Mouse (Mus musculus) CD8-positive naive resting alpha-beta T cell, adult 2 months (primary cell): ENCODE results near the gene Hepacam.

Source experiments
- DNase-seq, 2 experiments: peaks; one replicate each; pipeline ENCODE4 v3.0.0; 2022; ENCODE audit warnings: low read depth in 2 of 2, low spot score in 2 of 2

Hepacam gene

DNA sequence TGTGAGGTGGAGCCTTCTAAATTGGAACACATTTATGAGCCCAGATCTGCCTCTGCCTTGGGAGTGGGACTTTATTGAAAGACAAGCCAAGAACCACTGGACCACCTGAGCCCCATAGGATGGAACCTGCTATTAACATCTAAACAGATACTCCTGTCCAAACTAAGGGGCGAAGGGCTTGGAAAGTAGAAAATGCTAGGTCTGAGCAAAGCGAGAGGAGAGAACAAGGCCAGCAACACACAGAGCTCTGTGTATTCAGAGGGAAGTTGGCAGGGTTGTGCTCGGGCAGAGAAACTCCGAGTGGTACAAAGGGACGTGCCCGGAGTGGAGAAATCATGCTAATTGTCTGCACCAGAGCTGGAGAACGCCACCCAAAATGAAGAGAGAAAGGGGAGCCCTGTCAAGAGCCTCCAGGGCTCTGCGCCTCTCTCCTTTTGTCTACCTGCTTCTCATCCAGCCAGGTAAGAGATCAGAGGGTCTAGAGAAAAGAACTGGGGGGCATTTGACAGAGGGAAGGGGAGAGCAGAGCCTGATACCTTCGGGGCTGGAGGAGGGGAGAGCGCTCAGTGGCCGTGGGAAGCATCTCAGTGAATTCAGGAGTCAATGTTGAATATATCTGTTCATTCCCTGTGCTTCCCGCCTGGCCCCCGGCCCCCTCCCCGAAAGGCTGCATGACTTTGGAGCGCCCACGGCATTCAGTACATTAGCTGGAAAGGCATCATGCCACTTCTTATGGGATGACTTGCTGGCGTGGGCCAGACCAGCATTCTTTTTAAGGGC, at the start of gene Hepacam:
Gene Hepacam, plus strand, starts transcription at position 51 of the 780 bp plus-strand sequence.
- no peak for DNase-seq

DNA sequence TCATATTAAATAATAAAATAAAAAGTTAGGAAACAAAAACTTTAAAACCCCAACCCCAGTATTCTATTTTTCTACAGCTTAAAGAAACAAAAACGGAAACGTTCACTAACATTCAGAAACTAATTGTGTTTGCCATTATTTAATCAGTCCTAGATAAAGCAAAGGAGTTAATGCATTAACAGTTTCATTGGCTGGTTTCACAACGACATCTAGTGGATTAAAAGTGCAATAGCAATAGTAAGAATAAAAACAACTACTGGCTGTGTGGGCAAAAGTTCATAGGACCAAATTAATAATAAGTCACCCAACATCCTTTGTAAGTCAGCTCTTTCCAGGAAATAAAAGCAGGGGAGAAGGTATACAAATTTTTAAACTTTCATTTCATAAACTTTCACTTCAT, 37.7 kb upstream of the Hepacam start:
- DNase-seq = no peak

DNA sequence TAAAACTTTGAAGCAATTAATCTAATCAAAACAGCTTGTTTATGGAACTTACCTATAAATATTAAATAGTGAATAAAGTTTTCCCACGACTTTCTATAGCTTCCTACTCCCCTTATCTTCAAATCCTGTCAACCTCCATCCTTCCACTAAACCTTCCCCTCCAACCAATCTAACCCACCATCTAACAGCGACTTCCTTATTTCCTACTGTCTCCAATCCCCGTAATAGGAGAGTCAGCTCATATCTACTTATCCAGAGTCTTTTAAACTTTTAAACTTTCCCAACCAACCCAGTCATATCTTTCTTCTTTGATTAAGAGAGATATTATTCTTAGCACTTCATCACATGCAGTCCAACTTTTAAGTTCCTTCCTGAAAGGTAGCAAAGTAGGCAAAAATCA, 21.7 kb upstream of the Hepacam start:
- DNase-seq = no peak

DNA sequence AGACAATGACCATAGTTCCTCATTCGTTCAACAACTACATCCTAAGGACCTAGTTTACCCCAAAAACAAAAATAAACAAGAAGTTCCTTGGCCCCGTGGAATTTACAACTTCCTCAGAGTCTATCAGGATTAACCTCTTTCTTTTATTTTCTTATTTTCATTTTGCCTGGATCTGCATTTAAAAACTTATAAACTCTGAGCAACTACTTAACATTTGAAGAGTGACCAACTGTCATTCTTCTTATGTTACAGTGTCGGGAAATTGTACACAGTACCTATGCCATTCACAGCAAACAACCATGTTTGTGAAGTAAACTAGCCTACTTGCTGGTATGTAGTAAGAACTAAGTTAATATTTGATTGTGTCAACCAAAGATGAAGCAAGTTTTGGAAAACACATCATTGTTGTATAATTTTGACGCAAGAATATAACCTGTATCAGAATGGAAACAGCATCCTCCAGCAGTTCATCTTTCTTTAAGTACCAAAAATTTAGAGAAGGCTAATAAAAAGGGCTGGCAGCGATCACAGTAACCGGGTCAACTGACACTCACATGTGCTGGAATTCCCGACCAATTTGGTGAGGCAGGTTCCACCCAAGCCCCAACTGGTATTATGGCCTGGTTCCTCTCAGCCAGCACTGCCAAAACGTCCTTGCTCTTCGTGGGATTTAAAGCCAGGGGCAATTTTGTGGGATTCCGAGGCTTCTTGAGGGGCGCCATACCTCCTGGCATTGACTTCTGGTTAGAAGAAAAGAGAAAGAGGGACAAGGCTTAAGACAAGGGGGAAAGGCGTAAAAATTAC, 19.8 kb upstream of the Hepacam start:
- no peak for DNase-seq

DNA sequence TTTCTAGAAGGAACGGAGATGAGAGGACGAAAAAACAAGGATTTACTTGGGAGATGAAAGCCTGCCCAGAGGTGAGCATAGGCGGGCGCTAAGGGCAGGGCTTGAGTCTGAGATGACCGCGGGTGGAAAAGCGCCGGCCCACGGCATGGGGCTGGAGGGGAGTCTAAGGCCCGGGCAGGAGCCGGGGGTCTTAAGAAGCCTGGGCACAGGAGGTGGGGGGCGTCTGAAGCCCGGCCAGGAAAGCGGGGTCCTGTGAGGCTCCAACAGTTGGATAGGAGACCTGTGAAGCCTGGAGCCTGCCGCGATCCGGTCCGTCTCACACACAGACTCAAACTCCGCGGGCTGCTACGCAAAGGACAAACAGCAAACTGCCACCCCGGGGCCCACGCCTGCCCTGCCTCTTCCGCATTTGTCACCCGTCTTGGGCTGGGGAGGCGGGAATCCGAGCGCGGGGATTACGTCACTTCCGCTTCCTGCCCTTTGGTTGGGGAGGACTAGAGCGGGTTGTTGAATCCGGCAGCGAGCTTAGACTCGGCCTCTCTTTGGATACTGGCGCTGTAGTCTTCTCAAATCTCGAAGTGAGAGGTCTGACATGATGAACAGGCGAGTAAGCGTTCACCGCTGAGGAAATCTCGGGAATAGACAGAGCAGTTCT, 19.0 kb upstream of the Hepacam start, which contains the start of gene Ccdc15:
Gene Ccdc15, minus strand, starts transcription at position 445 of the 655 bp plus-strand sequence.
- DNase-seq = peak; percentile 97 to 98

DNA sequence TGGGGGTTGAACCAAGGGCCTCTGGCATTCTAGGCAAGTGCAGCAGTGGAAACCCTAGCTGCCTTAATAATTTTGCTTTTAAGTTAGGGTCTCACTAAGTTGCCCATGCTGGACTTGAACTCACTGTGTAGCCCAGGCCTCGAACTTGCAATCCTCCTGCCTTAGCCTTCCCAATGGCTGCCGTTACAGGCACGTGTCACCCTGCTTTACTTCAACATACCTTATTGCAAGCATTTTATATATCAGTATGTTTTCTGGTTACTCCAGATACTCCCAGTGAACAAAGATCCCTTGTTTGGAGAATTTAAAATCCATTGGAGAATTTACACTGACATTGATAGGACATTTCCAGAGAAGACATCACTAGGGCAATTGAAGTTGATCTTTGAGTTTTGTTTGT, 18.1 kb upstream of the Hepacam start:
- DNase-seq = no peak

DNA sequence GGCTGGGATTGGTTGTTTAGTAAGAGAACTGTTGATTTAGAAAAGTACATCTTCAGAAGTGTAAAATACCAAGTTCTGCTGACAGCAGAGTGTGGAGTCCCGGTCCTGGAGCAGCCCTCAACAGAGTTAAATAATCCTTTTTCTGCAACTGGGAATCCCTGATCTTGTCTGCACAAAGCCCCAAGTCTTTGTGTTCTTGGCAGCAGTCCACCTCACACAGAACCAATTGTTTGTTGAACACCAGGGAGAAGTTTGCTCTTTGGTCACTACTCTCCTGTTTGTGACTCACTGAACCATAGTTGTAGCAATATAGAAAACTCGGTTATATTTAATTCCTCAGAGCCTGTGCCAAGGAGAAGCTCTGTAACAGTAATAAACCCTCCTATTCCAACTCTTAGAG, 15.9 kb upstream of the Hepacam start:
- DNase-seq = no peak

DNA sequence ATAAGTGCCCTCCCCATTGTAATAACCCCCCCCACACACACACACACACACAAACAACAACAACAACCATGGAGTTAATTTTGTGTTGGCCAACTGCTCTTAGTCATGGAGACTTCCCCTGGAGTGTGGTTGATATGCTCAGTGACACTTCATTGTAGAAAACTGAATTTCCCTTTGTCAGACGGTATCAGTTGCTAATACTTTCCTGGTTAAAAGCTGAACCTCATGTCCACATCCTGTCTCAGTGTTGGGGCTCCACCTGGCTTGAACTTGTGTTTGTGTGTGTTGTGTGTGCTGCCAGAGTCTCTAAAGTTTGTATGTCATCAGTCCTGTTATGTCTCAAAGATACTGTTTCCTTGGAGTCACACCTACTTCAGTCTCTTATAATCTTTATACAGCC, 12.7 kb upstream of the Hepacam start:
- DNase-seq = no peak

DNA sequence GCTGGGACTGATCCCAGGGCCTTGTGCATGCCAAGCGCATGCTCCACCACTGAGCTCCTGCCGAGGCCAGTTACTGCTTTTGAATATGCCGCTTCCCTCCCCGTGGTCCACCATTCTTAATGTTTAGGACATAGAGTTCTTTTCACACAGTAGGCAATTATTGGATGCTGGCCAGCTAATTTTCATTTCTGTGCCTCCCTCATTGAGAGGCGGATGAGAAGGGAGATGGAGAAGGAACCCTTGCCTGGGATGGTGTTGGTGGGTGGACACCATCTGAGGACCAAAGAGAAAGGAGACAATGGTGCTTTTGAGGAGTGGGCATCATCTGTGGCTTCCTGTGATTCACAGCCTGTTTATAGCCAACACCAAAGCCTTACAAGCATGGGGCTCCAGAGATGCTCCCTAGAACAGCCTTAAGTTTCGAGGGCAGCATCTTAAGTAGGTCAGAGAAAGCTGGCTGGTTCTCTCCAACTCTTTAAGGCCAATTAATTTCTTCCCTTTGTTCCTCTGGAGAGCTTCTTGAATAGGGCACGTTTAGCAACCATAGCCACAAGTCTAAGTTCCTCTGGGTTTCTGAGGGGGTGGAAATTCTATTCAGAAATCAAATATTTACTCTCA, 8.3 kb upstream of the Hepacam start:
- DNase-seq = no peak

DNA sequence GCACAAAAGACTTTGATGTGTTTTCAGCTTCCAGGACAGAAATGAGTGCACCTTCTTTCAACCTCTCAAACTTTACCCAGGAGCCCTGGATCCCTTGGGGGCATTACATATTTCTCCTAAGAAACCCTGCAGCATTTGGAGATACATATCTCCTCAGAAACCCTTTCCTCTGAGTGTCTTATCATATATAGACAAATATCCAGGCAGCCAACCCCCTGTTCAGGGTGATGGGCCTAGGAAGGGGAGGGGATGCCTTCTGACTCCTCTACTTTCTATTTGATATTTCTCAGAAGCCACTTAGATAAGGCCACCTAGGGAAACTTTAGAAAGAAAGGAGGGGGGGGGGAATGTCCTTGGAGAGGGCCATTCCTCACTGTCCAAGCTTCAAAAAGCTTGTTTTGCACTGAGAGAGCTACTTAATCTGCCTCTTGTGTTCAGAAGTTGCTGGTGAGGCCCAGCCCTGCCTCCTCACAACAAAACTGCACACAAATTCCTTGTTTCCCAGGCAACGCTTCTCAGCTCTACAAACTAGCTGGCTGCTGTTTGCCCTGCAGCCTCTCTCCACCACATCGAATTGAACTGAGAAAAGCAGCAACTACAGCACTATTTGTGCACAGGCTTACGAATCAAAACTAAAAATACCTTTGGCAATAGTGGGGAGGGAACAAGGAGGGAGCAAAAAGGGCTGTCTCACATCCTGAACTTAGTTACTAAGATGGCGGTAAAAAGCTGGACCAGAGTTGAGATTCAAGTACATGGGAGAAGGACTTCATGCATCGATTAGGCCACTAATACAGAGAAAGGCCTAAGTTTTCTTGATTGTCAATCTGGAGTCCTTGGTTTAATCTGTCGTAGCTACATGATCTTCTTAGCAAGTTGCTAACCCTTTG, 7.6 kb upstream of the Hepacam start:
- DNase-seq = no peak

DNA sequence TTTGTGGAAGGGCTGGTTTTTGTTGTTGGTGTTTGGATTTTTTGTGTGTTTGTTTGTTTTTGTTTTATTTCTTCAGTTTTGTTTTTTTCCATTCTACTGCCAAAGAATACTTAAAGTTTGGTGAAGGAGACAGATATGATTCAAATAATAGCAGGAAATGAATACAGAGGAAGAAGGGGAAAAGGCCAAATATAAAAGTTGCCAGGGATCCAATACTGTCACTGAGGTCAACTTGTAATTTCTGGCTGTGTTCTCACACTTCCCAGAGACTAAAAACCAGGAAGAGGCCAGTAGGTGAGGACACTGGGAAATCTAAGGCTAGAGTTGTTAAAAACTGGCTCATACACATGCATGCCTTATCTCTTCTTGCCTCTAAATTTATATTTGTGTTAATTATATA, 5.1 kb upstream of the Hepacam start:
- DNase-seq = no peak

DNA sequence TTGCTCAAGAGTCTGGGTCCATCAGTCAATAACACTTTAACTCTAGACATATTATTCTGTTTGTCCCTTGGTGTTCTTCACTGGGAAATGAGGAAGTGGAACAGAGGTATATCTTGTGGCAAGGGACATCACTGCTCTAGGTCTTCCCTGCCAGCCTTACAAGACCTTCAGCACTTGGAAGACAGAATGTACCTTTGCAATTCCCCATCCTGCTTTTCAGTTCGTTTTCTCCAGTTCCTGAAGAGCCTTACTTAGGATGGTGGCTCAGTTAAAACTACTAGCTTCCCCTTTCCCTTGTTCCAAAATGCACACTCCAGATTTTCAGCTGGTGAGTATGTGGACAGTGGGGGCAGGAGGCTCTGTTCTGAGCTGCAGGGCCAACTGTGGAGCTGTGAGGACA, 4.3 kb upstream of the Hepacam start:
- DNase-seq = no peak

DNA sequence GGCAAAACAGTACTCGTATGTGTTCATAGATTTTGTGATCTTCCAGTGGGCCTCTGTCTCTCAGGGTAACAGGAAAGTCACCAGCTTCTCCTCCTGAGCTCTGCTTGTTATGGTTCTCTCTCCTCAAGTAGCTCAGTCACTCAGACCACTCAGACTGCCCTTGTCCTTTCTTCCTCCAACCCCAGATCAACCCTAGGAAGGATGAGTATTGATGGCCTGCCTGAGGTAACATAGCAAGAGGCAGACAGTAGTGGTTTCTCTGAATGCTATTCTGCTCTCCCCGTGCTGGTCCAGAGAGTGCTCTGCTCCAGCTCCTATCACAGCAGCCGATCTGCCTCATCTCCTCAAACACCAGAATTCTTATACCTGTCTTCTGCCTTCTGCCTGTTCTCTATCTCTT, 3.6 kb upstream of the Hepacam start:
- DNase-seq = no peak

DNA sequence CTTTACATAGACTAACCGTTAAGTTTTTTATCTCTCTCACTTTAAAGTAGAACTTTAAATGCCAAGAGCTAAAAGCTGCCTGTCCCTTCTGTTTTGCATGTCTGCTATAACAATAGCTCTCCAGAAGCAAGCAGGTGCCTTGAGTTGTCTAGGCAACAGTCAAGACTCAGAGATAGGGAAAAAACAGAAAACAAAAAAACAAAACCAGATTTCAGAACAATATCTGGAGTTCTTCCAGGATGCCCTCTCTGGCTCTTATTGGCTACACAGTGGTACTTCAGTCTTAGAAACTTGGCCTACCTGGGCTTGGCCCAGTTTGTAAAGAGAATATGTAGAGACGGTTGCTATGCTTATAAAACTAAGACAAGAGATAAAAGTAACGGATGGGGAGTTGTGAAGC, 2.8 kb upstream of the Hepacam start:
- DNase-seq = no peak

DNA sequence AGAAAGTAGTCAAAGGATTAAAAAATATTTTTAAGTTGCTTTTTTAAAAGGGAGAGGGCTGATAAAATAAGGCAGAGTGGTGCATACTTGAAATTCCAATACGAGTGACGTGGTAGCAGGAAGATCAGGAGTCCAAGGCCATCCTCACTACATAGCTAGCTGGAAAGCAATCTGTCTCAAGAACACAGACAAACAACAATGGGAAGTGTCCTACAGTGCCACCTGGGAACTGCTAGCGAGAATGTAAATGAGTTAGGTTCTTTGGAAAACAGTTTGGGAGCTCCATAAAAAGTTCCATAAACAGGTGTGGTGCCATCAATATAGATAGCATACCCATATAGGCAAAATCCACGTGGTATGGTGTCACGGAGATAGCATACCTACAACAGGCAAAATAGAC, 1.4 kb upstream of the Hepacam start:
- DNase-seq = no peak

DNA sequence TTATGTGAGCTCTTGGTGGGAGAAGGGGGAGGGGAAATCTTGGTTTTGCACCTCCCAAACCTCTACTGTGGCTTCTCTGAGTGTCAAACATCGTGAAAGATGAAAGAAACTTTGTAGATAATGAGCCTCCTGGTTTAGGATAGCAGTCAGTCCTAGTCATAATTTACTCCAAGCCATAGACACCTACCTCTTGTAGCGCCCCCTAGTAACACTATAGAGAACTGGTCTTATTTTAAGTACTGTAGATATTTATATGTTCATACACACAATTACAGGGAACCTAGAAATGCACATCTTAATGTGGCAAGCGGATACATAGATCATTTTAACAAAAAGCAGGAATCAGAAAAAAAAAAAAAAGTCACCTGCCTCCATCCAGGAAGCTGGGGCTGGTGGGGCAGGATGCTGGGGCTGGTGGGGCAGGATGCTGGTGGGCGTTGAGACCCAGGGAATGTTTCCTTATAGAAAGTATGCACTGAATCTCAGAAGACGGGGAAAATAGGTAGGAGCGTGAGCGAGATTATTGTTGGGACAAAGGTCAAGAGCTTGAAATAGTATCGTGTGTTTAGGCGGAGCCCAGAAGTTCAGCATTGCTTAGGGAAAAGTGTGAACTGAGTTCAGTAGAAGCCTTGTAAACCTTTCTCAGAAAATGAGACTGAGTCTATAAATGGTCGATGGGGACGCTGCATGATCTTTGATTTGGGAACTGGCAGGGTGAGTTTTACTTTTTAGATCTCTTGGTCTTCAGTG, 1.1 kb downstream of the Hepacam start:
- no peak for DNase-seq

DNA sequence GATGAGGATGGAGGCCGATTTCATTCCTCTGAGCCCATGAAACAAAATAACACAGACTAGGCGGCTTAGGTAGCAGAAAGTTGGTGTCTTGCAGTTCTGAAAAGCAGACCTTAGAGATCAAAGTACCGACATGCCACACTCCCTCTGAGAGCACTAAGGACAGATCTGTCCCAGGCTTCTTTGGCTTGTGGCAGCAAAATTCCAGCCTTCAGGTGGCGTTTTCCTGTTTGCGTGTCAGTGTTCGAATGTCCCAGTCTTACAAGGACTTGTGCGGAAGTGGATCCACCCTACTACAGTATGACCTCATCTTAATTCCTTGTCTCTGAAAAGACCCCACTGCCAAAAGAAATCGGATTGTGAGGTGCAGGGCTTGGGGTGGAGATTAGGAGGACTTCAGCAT, 1.7 kb downstream of the Hepacam start:
- DNase-seq = no peak

DNA sequence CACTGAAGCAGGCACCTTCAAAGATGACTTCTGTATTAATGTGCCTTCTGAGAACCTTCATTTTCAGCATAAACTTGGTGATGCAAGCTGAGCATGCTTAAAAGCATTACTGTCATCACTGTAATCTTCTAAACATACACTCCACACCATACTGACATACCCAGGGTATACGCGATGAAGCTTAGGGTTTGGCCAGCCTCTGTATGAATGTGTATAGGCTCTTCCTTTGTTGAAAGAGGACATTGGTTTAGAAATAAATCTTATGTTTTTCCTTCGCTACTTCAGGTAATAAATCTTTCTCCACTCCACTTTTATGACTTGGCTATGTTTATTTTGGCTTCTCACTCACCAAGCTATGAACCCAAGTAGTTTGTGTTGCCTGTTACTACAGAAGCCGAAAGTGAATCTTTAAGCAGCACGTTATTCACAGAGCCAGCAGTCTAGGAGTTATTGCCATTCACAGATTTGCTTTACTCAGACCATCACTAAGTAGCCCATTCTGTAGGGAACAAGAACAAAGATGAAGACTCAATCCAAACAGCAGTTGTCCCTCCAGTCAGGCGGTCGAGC, 4.2 kb downstream of the Hepacam start:
- no peak for DNase-seq

DNA sequence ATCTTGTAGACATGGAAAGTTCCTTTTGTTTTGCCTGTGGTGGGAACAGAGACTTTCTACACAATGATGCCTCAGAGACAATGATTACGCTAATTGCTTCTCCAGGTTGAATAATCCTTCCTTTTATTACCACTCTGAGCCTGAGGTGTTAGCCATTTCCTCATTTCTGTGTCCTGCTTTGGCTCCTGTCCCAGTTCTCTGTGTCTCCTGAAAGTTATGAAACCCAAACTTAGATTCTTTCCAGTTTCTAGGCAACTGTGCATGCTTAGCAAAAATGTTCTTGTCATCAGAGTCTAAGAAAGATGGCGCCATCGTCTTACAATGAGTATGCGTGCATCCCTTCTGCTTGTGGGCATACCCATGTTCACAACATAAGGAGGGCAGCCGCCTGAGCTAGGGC, 8.6 kb downstream of the Hepacam start:
- no peak for DNase-seq

DNA sequence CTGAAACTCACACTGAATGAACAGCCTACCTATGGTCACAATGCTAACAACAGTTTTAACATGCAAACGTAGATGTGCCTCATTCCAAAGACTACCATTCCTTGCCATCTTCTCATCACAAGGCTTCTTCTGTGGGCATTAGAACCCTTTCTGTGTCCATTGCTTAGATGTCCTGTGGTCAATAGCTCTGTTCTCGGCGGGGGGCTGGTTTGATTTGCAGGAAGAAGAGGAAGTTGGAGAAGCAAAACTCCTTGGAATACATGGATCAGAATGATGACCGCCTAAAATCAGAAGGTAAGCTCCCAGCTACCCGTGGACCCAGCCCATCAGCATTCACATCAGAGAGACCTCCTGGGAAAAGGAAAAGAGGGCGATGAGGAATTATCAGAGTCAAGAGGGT, 16.0 kb downstream of the Hepacam start:
- DNase-seq = no peak
